Mouse (Mus musculus): ENCODE results near the gene Idua.

DNA sequence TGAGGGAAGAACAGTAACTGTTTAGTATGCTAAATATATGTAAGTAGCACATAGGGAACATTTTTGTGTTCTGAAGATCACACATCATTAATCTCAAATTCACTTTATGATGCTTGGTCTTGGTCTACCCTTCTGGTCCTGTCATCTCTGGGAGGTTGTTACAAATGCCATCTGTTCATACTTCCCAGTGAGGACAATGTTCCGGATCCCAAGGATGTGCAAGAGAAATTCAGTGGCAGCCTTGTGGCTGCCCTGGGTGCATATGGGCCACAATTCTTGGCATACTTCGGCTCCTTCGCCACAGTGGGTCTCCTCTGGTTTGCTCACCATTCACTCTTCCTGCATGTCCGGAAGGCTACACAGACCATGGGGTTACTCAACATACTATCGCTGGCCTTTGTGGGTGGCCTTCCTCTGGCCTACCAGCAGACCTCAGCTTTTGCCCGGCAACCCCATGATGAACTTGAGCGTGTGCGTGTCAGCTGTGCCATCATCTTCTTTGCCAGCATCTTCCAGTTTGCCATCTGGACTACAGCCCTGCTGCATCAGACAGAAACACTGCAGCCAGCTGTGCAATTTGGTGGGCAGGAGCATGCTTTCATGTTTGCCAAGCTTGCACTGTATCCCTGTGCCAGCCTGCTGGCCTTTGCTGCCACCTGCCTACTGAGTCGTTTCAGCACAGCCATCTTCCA is 14.3 kb upstream of the Idua start:
- TF ChIP-seq CTCF (IDR thresholded peaks at IDR 0.05 in 2 of 3, conservative IDR thresholded peaks at IDR 0.05 in 1 of 3; ENCODE audit: control insufficient read depth in 1 of 3, insufficient read depth in 1 of 3, low read depth in 2 of 3, low read length in 3 of 3, poor library complexity in 1 of 3, severe bottlenecking in 1 of 3) (no peak), EP300 (IDR thresholded peaks at IDR 0.05; ENCODE audit: low read depth in 1 of 2, low read length in 2 of 2) (no peak), CHD1 (IDR thresholded peaks at IDR 0.05; ENCODE audit: low read depth, low read length) (no peak), USF2 (IDR thresholded peaks at IDR 0.05; ENCODE audit: borderline replicate concordance in 1 of 2, insufficient read depth in 1 of 2, low read depth in 1 of 2, low read length in 2 of 2) (no peak)

All from MEL (cell line).